Mouse (Mus musculus) embryonic fibroblast, embryonic 13.5 days (primary cell): Measurements from ENCODE around the gene Crabp2.

Experiments
- CTCF ChIP-seq: IDR thresholded peaks from 2 replicates; pipeline ENCODE4 v1.5.1; 2011; ENCODE audit warnings: mild to moderate bottlenecking, control low read depth, low read length, moderate library complexity, borderline replicate concordance; ENCODE audit not compliant: insufficient read depth
- POLR2A ChIP-seq: IDR thresholded peaks from 2 replicates; pipeline ENCODE4 v1.6.1; 2011; ENCODE audit warnings: low read depth, mild to moderate bottlenecking, control low read depth, low read length, moderate library complexity

DNA sequence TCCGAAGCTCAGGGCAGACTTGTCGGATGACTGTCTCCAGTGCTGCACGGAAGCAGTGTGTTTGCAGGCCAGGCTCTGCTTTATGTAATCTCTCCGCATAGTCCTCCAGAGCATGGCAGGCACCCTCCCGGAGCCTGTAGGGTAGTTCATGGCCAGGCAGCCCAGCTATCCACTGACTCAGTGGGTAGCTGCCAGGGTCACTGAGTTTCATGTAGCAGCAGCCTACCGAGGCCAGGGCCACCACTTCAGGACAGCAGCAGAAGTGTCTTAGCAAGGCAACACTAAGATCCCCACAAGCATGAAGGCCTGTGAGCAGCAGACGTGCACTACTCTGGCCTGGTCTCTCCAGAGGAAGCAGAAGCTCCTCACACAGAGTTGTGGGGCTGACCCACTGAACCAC is 23.5 kb upstream of the Crabp2 start:
- TF ChIP-seq POLR2A (no peak), CTCF (no peak)
